Mouse (Mus musculus) layer of hippocampus, adult 18-20 months (tissue): ENCODE data around the gene Pkn3. TPM values are rescaled to one million over a fixed set of nuclear protein-coding genes. Genes with fewer than 3 reads are reported as not detected.
"Not testable (repeated sequence)": the region's sequence is repeated elsewhere in the genome, so short reads cannot be mapped to it uniquely, and the experiment has no call there.

Experiments
- DNase-seq, 2 experiments: peaks; one replicate each; pipeline ENCODE4 v3.0.0; 2022; ENCODE audit warnings: low spot score in 2 of 2
- long read RNA-seq: library from polyadenylated mRNA; stranded (forward); transcript quantifications from one replicate; pipeline ENCODE4 v2.0.0, GENCODE M21; 2021
- total RNA-seq, 2 experiments: library from RNA; stranded (reverse); gene quantifications; 2 replicates each; pipeline ENCODE4 v1.2.3; 2021

Gene Pkn3
- total RNA-seq = 1 to 10 TPM; 2.1 to 3.8 TPM
- long read RNA-seq = 0 reads

DNA sequence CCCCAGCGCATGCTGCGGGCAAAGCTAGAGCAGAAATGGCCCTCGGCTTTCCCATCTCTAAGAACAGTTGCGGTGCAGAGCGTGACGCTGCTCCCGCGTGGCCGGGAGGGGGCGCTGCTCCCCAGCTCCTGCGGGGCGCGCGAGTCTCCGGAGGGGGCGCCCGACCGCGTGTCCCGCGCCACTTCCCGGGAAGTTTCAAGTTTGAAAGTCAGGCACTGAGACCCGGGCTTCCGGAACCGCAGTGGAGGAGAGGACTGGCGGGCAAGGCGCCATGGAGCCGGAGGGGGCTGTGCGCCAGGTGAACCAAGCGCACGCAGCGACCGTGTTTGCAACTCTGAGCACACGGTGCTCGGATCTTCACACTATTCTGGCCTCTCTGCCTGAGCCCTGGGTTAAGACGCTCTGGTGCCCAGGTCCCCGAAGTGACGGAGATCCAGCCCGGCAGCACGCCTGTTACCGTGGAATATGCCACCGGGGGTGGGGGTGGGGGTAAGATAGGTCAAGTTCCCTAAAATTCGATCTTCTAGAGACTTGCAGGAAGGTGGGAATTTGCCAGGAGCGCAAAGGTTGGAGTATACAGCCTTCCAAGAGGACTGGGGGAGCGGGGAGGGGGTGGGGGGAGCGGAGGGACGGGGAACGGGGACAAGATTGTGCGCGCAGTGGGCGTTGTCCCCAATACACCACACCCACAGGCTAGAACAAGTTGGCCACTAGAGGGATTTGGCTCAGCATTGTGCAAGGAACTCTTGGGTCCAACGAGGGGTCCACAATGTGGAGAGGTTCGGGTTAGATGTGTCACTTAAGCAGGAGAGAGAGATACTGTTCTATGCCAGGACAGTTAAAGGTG, at the start of gene Pkn3:
Gene Pkn3 (plus strand): TSS at position 183 of the 847 bp plus-strand sequence.
- peak; percentile 69 to 80 for DNase-seq

- no peak for DNase-seq
Observed at GRCm38 (mm10) chr2:30032244-30032846, 45.1 kb upstream of the Pkn3 start.

- no peak for DNase-seq
Observed at GRCm38 (mm10) chr2:30032957-30033356, 44.5 kb upstream of the Pkn3 start.

GRCm38 (mm10) chr2:30037762-30038161, 39.7 kb upstream of the Pkn3 start:
- DNase-seq = no peak

GRCm38 (mm10) chr2:30038370-30038769, 39.1 kb upstream of the Pkn3 start:
- no peak for DNase-seq

DNA sequence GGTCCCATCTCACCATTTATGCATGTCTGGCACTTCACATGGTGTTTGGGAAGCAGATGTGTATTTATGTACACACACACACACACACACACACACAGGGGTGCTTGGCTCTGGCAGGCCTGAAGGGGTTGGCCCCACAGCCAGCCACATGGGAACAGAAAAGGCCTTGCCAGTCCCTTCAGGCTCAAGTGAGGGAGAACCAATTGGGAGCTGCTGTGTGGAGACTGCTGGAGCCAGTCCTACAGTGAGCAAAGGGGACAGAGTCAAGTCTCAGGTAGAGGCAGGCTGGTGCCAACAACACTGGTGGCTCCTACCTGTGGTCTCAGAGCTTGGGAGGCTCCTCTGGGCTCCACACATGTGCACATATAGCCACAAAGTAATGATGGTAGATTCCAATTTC, 37.8 kb upstream of the Pkn3 start:
- no peak for DNase-seq

DNA sequence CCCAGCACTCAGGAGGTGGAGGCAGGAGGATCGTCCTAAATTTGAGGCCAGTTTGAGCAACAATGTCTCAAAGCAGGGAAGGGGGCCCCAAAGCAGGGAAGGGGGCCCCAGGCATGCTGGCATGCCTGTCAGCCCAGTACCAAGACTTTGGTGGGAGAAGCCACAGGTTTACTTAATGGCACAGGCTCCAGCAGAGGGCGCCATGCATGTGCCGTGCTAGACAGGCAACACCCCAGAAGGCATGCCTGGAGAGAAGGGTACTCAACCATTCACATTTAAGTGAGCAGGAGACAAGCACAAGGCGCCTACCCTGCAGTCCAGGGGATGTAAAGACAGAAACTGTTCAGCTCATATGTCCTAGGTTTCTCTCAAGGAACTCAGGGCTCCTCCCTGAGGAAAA, 35.0 kb upstream of the Pkn3 start:
- DNase-seq = peak in 1 of 2 experiments; percentile 81

DNA sequence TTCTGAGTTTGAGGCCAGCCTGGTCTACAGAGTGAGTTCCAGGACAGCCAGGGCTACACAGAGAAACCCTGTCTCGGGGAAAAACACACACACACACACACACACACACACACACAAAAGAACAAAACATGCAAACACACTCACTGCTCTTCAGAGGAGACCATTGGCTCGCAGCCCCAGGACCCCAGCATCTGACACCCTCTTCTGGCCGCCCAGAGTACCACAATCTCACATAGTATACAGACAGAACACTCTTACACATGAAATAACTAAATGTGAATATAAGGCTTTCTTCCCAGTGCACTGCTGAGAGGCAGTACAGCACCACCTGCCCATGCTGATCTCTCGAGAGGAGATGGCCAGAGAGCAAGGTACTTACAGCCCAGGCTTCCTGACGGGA, 32.9 kb upstream of the Pkn3 start:
- DNase-seq = no peak

- no peak for DNase-seq
Observed at GRCm38 (mm10) chr2:30047127-30047526, 30.4 kb upstream of the Pkn3 start.

DNA sequence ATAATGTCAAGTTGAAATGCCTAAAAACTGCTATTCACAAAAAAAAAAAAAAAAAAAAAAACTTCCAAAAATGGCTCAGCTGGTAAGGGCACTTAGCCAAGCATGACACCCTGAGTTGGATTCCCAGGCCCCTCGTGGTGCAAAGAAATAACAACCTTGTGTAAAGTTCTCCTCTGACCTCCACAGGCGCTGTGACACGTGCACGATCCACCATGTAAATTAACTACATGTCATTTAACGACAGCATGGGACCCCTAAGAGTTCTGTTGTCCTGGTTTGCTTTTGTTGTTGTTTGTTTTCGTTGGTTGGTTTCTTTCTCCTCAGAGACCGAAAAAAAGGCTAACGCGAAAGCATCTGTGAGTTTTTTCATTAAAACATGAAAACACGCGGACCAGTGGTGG, 29.4 kb upstream of the Pkn3 start:
- DNase-seq = no peak

GRCm38 (mm10) chr2:30048699-30049388, 28.6 kb upstream of the Pkn3 start, which contains the start of gene Wdr34:
Gene Wdr34 (minus strand): TSS chr2:30048881.
- DNase-seq = peak; percentile 96 to 98

DNA sequence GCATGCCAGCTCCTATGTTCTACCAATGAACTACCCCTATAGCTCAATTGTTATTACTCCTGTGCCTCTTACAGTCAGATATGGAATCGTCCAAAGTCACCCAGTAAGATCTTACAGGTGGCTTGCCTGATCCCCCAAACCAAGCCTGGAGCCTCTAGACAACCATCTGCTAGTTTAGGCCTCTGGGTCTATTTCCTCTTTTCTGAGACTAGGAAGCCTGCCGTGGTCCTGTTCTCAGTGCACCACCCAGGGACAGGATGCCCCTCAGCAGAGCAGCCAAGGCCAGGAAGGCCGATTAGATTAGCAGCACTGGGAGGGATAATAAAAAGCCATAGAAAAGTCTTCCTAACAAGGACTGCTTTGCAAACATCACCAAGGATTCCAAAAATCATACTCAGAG, 27.7 kb upstream of the Pkn3 start:
- no peak for DNase-seq

GRCm38 (mm10) chr2:30051992-30052761, 25.3 kb upstream of the Pkn3 start:
- no peak for DNase-seq

- DNase-seq = not testable (repeated sequence)
Observed at GRCm38 (mm10) chr2:30055310-30055709, 22.2 kb upstream of the Pkn3 start.

DNA sequence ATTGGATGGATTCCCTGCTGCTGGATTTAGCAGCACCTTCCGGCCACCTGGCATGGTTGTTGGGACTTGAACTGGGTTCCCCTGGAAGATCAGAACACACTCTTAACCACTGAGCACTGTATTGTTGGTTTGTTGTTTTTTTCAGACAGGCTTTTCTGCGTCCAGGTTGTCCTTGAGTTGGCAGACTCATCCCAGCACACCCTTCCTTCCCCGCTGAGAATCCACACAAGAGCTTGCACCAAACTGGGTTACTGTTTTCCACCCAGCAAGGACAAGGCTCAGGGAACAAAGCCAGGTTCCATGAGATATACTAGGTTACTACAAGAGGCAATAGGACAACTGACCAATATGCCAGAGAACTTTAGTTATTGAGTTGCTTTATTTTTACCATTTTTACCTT, 20.7 kb upstream of the Pkn3 start:
- no peak for DNase-seq

GRCm38 (mm10) chr2:30057223-30057904, 20.1 kb upstream of the Pkn3 start, which contains the start of gene Set:
Gene Set (plus strand): TSS chr2:30057378.
- no peak for DNase-seq

DNA sequence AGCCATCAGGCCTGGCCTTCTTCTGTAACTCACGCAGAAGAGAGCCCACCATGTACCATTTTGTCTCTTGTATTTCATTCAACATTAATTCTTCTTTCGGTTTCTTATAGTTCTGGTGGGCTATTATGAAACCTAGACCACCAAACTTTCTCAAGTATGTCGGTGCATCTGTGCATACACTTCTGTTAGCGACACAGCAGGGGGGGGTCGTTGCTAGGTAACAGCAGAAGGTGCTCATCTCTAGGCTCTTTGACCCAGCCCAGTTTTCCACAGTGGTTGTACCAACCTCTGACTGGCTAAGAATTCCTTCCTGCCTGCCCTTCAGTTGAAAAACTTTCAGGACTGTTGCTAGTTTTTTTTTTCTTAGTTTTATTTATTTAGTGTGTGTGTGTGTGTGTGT, 19.1 kb upstream of the Pkn3 start:
- DNase-seq = no peak

DNA sequence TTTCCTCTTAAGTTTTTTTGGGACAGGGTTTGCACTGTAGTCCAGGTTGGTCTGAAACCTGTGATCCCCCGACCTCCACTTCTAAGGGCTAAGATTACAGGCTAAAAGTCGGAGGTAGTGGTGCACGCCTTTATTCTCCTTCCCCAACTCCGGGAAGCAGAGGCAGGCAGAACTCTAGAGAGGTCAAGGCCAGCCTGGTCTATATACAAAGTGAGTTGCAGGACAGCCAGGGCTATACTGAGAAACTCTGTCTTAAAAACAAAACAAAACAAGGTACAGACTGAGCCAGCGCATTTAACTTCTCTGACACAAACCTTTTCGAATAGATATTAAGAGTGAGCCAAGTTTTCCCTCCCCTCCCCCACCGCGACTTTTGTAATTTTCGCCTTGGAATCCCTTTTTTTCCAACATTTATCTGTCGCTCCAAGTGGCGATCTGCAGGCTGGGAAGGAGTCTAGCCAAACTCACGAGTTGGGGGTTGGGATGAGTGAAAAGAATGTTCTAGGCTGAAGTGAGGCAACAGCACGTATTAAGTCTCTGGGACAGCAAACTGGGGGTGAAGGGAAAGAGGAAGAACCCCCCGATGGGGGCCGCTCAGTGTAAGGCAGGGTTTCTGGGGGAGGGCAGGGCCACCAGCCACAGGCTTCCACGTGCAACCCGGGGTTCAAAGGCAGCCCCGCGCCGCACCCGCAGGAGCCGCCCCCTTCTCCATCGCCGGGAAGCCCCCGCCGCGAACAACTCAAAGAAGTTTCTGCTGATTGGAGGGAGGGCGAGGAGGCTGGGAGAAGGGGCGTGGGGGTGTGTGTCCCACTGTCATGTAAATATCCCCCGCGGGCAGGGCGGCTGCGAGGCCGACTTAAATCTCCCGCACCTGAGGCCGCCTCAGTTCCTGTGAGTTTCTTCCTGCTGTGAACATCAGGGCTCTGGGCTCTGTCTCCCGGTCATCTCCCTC, 16.0 kb upstream of the Pkn3 start:
- no peak for DNase-seq
